Mouse (Mus musculus): ENCODE data around the gene Slc6a11.

The Slc6a11 gene

DNA sequence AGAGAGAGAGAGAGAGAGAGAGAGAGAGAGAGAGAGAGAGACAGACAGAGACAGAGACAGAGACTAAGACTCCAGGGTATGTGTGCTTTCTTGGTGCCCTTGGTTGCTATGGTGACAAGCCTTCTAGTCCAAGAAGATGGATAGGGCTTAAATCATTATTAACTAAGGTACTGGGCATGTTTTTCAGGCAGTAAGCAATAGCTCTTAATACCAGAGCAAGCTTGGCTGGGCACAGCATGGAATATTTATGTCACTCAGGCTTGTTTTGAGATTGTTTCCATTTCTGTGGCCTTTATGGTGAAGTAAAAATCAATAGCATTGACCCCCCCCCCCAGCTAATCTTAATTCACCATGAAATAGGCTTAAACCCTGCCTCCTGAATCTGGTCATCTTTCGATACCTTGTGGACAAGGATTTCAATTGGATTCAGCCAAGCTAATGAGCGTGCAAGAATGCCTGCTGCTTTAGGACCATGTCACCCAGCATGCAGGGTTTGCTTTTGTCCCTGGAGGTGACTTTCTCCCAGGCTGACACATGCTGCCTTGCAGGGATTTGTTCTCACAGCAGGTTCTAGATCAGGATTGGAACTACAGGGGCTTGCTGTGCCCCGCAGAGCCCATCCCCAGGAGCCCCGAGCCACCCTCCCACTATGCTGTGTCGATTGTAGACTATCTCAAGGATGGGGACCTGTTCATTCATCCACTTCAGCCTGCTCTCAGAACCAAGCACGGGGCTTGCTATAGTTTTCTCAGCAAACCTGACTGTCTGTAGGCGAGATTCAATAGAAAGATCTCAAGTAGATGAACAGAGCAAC is 51.5 kb downstream of the Slc6a11 start:
- no peak for DNase-seq (ENCODE audit: low spot score)

DNA sequence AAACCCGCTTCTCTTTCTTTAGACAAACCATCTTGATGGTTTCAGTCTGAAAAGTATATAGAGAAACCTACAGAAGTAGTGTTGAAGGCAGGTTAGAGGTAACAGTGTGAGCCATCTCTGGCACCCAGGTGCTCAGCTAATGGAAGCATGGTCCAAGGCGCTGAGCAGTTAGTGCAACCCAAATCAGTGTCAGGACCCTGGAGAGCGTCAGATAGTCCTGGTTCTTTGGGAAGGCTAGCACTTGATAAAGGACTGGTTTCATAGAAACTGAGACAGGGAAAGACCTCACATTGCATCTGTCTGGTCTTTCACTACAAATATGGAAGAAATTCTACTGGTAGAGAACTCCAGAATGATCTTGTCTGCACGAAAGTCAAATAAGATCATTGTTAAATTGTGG is 56.1 kb downstream of the Slc6a11 start:
- DNase-seq (ENCODE audit: low spot score), result no peak

DNA sequence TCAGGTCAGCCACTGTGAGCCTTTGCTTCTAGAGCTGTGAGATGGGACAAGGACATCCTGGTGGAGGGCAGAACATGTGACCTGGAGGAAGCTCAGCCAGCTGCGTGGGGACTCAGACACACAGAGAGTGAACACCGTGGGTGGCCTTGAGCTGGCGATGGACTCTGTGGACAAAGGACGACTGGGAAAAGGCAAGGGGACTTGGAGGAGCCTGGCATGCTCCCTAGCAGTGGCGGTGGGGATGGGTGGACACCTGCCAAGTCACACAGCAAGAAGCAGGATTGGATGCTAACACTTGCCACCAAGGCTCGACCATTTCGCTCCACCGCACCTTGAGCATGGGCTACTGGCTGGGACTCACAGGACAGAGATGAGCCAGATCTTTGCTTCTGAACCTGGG is 57.8 kb downstream of the Slc6a11 start:
- no peak for DNase-seq (ENCODE audit: low spot score)

DNA sequence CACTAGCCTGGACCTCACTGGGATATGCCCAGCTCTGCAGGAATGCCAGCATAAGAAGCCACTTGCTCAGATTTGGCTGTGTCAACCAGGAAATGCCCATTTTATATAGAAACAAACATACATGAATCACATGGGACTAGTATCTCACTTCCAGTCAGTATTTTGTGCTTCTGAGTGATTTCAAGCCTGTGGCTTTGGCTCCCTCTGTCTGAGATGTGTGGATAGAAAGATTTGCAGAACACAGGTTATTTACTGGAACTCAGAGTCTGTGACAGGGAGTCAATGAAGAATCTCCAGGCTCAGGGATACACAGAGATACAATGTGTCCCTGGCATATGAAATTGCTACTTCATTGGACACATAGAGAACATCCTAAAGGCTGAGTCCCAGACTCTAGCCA is 65.0 kb downstream of the Slc6a11 start:
- no peak for DNase-seq (ENCODE audit: low spot score)

DNA sequence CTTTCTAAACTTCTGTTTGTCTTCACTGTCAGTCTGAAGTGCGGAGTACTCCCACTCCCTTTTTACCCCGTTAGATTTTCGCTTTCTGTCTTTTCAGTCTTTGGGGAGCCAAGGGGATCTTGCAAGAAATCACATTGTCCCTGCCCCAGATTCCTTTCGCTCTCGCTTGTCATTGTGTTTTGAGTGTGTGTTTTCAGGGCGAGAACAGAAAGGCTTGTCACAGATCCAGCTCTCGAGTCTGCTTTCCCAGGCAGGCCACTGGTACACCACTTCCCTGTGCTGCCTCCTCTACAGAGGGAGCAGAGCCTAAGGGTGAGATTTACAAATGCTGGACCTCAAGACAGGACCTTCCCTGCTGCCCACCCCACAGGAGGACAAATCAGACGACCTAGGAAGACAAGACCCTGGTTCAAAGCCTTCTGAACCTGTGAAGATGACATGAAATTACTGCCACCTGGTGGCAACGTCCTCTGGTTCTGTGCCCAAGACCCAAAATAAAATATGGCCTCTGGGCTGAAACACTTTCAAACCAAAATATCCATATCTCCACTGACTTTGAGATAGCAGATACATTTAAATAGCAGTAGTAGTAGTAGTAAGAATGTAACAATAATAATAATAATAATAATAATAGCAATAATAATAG is 68.3 kb downstream of the Slc6a11 start:
- no peak for DNase-seq (ENCODE audit: low spot score)

- no peak for DNase-seq (ENCODE audit: low spot score)
Observed at GRCm38 (mm10) chr6:114204557-114204956, 73.5 kb downstream of the Slc6a11 start.

GRCm38 (mm10) chr6:114208296-114208695 is 77.3 kb downstream of the Slc6a11 start:
- no peak for DNase-seq (ENCODE audit: low spot score)

DNA sequence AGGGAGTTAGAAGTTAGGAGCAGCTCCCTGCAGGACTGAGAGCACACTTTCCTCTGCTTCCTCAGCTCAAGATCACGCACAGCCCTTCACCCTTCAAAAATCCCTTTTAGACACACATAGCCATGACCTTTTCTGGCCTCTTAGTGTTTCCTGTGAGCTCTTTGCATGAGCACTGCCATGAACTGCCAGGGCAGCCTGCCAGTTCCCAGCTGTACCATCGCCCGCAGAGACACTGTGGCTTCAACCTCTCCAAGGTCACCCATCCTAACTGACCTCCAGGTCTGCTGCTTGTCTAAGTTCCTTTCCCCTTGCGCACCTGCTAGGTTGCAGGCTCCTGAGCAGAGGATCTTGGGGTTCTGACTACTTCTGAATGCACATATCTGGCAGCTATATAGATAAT is 83.4 kb downstream of the Slc6a11 start:
- DNase-seq (ENCODE audit: low spot score), result no peak

- DNase-seq (ENCODE audit: low spot score), result no peak
Observed at GRCm38 (mm10) chr6:114216741-114217414, 85.8 kb downstream of the Slc6a11 start.

GRCm38 (mm10) chr6:114224399-114224798 is 93.4 kb downstream of the Slc6a11 start:
- no peak for DNase-seq (ENCODE audit: low spot score)

GRCm38 (mm10) chr6:114227378-114227777 is 96.3 kb downstream of the Slc6a11 start:
- DNase-seq (ENCODE audit: low spot score), result no peak

DNA sequence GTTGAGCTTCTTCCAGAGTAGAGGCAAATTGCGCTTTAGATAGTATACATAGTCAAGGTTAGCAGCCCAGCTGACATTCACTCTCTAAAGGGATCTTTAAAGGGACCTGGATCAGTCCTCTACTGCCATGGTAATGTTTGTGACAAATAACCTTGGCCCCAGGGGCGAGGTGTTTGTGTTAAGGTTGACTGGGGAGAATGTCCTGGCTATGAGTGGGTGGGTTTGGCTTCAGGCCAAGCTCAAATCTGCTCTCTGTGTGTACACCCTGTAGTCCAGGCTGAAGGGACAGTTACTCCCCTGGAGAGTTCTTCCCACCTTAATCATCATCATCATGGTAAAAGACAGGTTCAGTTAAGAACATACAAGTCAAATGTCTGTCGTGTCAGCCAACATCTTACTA is 97.2 kb downstream of the Slc6a11 start:
- DNase-seq (ENCODE audit: low spot score), result no peak

DNA sequence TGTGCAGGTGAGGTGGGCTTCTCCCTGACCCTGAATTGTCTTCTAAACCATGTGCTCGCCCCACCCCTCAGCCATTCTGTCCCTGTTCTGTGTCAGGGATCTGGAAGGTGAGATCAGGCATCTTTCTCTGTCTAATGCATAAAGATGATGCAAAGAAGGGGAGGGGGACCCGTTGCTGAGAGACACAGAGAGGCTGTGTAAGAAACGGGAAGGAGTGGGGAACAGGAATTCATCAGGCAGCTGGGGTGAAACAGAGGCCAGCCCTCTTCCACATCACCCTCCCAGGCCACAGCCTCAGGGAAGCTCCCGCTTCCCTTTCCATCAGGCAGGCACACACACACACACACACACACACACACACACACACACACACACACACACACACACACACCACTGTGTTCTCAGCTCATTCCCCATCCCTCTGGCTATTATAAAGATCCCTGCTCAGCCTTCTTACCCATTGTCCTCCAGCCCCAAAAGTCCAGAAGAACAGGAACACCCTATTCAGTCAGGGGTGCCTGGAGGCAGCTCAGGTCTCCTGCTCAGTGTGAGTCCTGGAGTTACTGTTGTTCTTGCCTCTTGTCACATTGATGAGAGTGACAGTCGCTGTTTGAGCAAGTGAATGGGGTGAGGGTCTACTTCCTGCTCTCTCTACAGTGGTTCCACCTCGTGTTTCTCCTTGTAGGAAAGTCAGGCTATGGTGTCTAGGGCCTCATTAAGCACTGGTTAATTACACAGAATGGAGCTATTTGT is 108.0 kb downstream of the Slc6a11 start:
- no peak for DNase-seq (ENCODE audit: low spot score)

DNA sequence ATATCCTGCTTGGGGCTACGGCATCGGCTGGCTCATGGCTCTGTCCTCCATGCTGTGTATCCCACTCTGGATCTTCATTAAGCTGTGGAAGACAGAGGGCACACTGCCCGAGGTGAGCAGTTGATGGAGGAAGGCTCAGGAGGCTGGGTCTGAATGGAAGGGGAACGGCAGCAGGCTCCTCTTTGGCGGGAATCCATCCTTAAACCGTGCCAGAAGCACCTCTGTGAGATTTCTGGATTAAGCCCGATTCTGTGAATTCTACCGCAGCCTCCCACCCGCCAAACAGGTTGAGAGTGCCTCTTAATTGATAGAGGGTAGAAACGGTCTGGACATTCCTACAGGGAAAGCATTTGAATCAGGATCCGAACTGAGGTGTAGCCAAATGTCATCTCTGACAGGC is 114.6 kb downstream of the Slc6a11 start:
- DNase-seq (ENCODE audit: low spot score), result no peak

- peak; percentile 26 for DNase-seq (ENCODE audit: low spot score)
Observed at GRCm38 (mm10) chr6:114250311-114250710, 119.3 kb downstream of the Slc6a11 start.

- no peak for DNase-seq (ENCODE audit: low spot score)
Observed at GRCm38 (mm10) chr6:114254927-114255326, 123.9 kb downstream of the Slc6a11 start.

GRCm38 (mm10) chr6:114257762-114258361 is 126.8 kb downstream of the Slc6a11 start:
- DNase-seq (ENCODE audit: low spot score), result no peak

GRCm38 (mm10) chr6:114258661-114259193 is 127.7 kb downstream of the Slc6a11 start:
- DNase-seq (ENCODE audit: low spot score), result no peak

DNA sequence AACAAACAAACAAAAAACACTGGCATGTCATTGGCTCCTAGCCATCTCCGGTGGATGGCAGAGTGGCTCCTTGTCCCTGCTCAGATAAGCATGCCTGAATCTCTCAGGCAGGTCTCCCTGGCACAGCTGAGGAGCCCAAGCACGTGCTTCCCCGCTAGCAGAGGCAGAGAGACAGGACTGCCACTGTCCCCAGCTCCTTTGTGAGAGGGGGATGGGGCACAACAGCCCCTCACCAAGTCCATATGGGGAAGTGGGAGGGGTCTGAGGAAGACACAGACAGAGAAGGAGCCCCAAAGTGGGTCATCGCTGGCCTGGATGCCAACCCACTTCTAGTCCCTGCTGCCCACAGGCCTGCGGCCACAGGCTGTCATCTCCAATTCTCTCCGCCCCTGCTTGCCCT is 130.6 kb downstream of the Slc6a11 start:
- DNase-seq (ENCODE audit: low spot score), result no peak

- no peak for DNase-seq (ENCODE audit: low spot score)
Observed at GRCm38 (mm10) chr6:114264010-114264409, 133.0 kb downstream of the Slc6a11 start.

DNA sequence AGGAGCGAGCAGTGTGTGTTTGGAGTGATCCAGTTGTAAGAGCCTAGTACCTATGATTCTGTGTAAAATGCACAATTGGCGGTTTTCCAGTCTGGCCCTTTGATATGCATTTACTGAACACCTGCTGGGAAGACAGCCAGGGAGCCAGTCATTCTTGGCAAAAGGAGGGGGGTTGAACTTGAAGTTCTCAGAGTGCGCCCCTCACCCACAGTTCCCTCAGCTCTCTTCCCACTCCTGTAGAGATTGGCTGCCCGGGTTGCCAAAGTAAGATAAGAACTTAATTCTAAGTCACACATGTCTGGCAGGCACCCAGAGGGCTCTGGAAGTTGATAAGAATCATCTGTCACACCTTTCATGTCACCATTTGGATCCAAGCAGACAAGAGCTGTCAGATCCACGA is 133.4 kb downstream of the Slc6a11 start:
- no peak for DNase-seq (ENCODE audit: low spot score)

DNA sequence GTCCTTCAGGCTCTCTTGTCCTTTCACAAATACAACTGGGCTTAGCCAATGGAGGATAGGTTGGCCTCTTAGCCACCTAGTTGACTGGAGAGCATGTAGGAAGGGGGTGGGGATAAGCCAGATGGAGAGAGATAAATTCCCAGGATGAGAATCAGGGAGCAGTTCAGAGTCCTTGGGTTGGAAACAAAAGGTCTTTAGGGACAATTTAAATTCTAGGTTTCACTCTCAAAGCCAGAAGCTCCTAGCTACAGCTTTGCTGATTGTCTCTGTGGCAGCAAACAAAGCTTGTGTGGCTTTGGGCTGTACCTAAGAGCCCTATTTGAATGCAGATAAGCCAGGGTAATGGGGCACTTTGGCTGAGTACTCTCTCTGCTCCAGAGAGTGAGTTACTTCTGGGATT is 135.2 kb downstream of the Slc6a11 start:
- DNase-seq (ENCODE audit: low spot score), result no peak
